ENCODE assay signal across 8 mouse cellular contexts in the genomic region with DNA sequence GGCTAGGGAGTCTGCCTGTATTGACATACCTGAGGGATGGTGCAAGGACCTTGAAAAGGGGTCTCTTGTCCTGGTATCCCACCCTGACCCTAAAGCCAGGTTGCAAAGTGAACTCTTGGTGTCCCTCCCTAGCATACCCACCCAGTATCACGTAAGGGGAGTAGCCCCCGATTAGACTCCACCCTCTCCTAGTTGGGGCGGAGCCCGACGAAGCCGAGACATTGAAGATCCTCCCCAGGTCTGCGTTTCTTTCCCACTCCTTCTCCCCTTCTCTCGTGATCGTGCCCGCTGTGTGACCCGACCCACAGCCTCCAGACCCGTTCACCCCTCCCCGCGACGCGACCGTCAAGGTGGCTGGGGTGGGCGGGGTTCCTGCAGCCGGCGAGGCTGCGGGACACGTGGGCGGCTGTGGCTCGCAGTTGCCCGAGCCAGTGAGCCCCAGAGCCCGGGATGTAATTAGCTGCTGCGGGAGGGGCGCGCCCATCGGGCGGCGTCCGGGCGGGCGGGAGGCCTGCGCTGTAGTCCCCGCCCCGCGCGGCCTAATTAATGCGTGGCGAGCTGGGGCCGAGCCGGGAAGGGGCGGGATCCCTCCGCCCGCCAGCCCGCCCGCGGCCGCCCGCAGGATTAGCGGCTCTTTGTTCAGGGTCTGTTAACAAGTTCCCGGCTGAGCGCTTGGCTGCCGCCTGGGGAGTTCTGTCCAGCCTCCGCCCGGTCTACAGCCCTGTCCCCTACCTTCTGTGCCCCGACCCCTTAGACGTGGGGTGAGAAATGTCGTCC. TPM values are rescaled to one million over a fixed set of nuclear protein-coding genes. Genes with fewer than 3 reads are reported as not detected.
DNase-seq lines count a peak whose midpoint lies in the region; ATAC-seq and TF ChIP-seq lines count a peak whose summit lies in the region.

No protein-coding gene starts in this region.

- no peaks in the 10 kb centered on the region for H3K9me3 ChIP-seq in CH12.LX (replicated peaks; ENCODE audit: low read length)
- no peaks in the 10 kb centered on the region for H3K9me3 ChIP-seq in embryonic facial prominence, embryonic 11.5 days (replicated peaks; ENCODE audit: control insufficient read depth, low read length)
- H3K9me3 ChIP-seq in limb, embryonic 12.5 days = no peaks in the 10 kb centered on the region
- H3K9me3 ChIP-seq in midbrain, embryonic 10.5 days (replicated peaks) = no peaks in the 10 kb centered on the region

- TF ChIP-seq EP300 in CH12.LX (IDR thresholded peaks at IDR 0.05; ENCODE audit: low read length) = no peak

- no peaks in the 10 kb centered on the region for H3K36me3 ChIP-seq in CH12.LX (replicated peaks in 1 of 2; ENCODE audit: control insufficient read depth in 1 of 2, insufficient read depth in 1 of 2, low read length in 1 of 2)
- H3K36me3 ChIP-seq in embryonic facial prominence, embryonic 11.5 days (replicated peaks; ENCODE audit: control insufficient read depth, insufficient read depth, low read depth, low read length) = no peaks in the 10 kb centered on the region
- H3K36me3 ChIP-seq in limb, embryonic 12.5 days = no peaks in the 10 kb centered on the region
- H3K36me3 ChIP-seq in midbrain, embryonic 10.5 days = no peaks in the 10 kb centered on the region

- no peak for TF ChIP-seq CTCF in CH12.LX (conservative IDR thresholded peaks at IDR 0.05 in 1 of 2, IDR thresholded peaks at IDR 0.05 in 1 of 2; ENCODE audit: low read depth in 2 of 2, low read length in 2 of 2)

- no peak overlapping the region for H3K27ac ChIP-seq in CH12.LX (ENCODE audit: insufficient read depth, low read depth)
- H3K27ac ChIP-seq in embryonic facial prominence, embryonic 11.5 days (replicated peaks; ENCODE audit: low read depth, low read length) = no peak overlapping the region
- H3K27ac ChIP-seq in limb, embryonic 12.5 days = no peak overlapping the region
- H3K27ac ChIP-seq in midbrain, embryonic 10.5 days (replicated peaks) = peak overlapping the region; percentile 84

- dilution Hi-C loops in CH12.LX (cut with MboI; ENCODE audit: extremely low pct_ligation_motif_present, extremely low pct_unique_long_range_greater_than_20kb, low sequenced_read_pairs) = no loop called here

- H3K4me1 ChIP-seq in CH12.LX (ENCODE audit: control insufficient read depth in 1 of 2, insufficient read depth in 2 of 2) = no peaks in the 10 kb centered on the region
- H3K4me1 ChIP-seq in embryonic facial prominence, embryonic 11.5 days (ENCODE audit: control insufficient read depth, insufficient read depth, low read length) = no peaks in the 10 kb centered on the region
- peaks cover 16% of the 10 kb centered on the region; the same call in 1 of the 2 replicates for H3K4me1 ChIP-seq in limb, embryonic 12.5 days (replicated peaks)
- peaks cover 75% of the 10 kb centered on the region for H3K4me1 ChIP-seq in midbrain, embryonic 10.5 days

- peaks cover 96% of the 10 kb centered on the region for H3K27me3 ChIP-seq in CH12.LX (replicated peaks)
- peaks cover 23% of the 10 kb centered on the region for H3K27me3 ChIP-seq in embryonic facial prominence, embryonic 11.5 days (ENCODE audit: control insufficient read depth, insufficient read depth, low read length)
- peaks cover 89% of the 10 kb centered on the region for H3K27me3 ChIP-seq in limb, embryonic 12.5 days
- peaks cover 100% of the 10 kb centered on the region for H3K27me3 ChIP-seq in midbrain, embryonic 10.5 days (ENCODE audit: low read depth, poor library complexity, severe bottlenecking)

- WGBS in embryonic facial prominence, embryonic 11.5 days = under 1% methylated on average over 61 of the region's 61 CpGs
- WGBS in limb, embryonic 12.5 days = under 1% methylated on average over 61 of the region's 61 CpGs
- WGBS in midbrain, embryonic 10.5 days = under 1% methylated on average over 61 of the region's 61 CpGs

- intact Hi-C loops in heart, postnatal 14 days (cut with DNase I) = no loop called here

- no peak overlapping the region for H3K9ac ChIP-seq in CH12.LX (ENCODE audit: insufficient read depth, low read depth)
- H3K9ac ChIP-seq in embryonic facial prominence, embryonic 11.5 days (replicated peaks; ENCODE audit: low read length) = peak overlapping the region; percentile 58
- peak overlapping the region; percentile 54 for H3K9ac ChIP-seq in limb, embryonic 12.5 days (replicated peaks)

- peak; percentile 75 for ATAC-seq in embryonic facial prominence, embryonic 11.5 days (replicated peaks; ENCODE audit: insufficient number of reproducible peaks, low FRiP score, low TSS enrichment, low read depth)
- ATAC-seq in limb, embryonic 12.5 days (ENCODE audit: insufficient number of reproducible peaks, insufficient read depth, low FRiP score, low TSS enrichment, low read depth) = 0 out of 2 replicates have a peak, but pooled peaks have one; percentile 32

- H3K4me3 ChIP-seq in CH12.LX (replicated peaks in 1 of 3; ENCODE audit: low read depth in 2 of 3, low read length in 2 of 3, poor library complexity in 1 of 3) = peak overlapping the region in 1 of 3 experiments; percentile 14
- H3K4me3 ChIP-seq in embryonic facial prominence, embryonic 11.5 days (ENCODE audit: low read depth, low read length) = peak overlapping the region; percentile 42
- H3K4me3 ChIP-seq in limb, embryonic 12.5 days (replicated peaks) = peak overlapping the region; percentile 55
- H3K4me3 ChIP-seq in midbrain, embryonic 10.5 days = peak overlapping the region; percentile 60

- no peaks in the 10 kb centered on the region for H3K79me2 ChIP-seq in CH12.LX (replicated peaks; ENCODE audit: control insufficient read depth, extremely low read depth, insufficient read depth, poor library complexity, severe bottlenecking)

- in situ Hi-C loops in CH12.LX (cut with MboI; ENCODE audit: low pct_ligation_motif_present, low pct_unique_long_range_greater_than_20kb, low sequenced_read_pairs) = loop anchor here (5.0 kb wide), 1 partner anchor 149 kb away; no protein-coding TSS in a partner anchor

- peak; percentile 7 for DNase-seq in A20 (ENCODE audit: low read depth, low spot score)
- DNase-seq in CH12.LX (ENCODE audit: extremely low read depth) = no peak
- peak; percentile 80 for DNase-seq in embryonic facial prominence, embryonic 11.5 days (ENCODE audit: low spot score)
- DNase-seq in heart, postnatal 14 days = peak; percentile 28 to 34
- peak; percentile 87 for DNase-seq in midbrain, embryonic 10.5 days (ENCODE audit: low spot score)
- peak; percentile 31 for DNase-seq in urinary bladder, postnatal 14 days (ENCODE audit: low spot score)
- DNase-seq in left cerebral cortex, adult 11 months (ENCODE audit: low spot score) = no peak

- peak overlapping the region; percentile 39 for H3K4me2 ChIP-seq in CH12.LX (ENCODE audit: insufficient read depth, low read depth, poor library complexity, severe bottlenecking)
- H3K4me2 ChIP-seq in embryonic facial prominence, embryonic 11.5 days (ENCODE audit: low read depth, low read length) = peak overlapping the region; percentile 83
- peak overlapping the region; percentile 93 for H3K4me2 ChIP-seq in limb, embryonic 12.5 days

- TF ChIP-seq RAD21 in CH12.LX (IDR thresholded peaks at IDR 0.05; ENCODE audit: low read depth, low read length) = no peak

- TF ChIP-seq POLR2A in CH12.LX (IDR thresholded peaks at IDR 0.05; ENCODE audit: low read depth, low read length) = no peak

TF ChIP-seq in CH12.LX, 34 proteins besides CTCF, POLR2A, EP300 and RAD21:
- TF ChIP-seq JUN (IDR thresholded peaks at IDR 0.05; ENCODE audit: insufficient read depth, low read depth, low read length) (no peak), MXI1 (IDR thresholded peaks at IDR 0.05; ENCODE audit: low read depth, low read length) (peak; percentile 59; the same call in 1 of the 2 replicates)

RNA-seq across cellular contexts. Expression of a gene that starts 6.7 kb away (rescaled TPM):
- total RNA-seq in CH12.LX (2012; rRNA removed) (0.17 TPM in 1 of 2 replicates, not detected in the other), CH12.LX (2014; rRNA removed) (not detected in 2 replicates)
- not detected in 2 replicates for polyA plus RNA-seq in CH12.LX (2012; ENCODE audit: insufficient read length, low read depth)
- polyA plus RNA-seq in embryonic facial prominence, embryonic 11.5 days (2014; fragmentation: Nextera tagmentation; extraction: Ambion mirVana) = 1.0 and 1.5 TPM in 2 replicates
- under 1 TPM; 0.60 to 0.63 TPM for total RNA-seq in heart, postnatal 14 days (2021)
- polyA plus RNA-seq in limb, embryonic 12.5 days (2016; fragmentation: Nextera tagmentation; extraction: Ambion mirVana) = 0.30 and 0.78 TPM in 2 replicates
- 2.8 TPM in 2 replicates for polyA plus RNA-seq in midbrain, embryonic 10.5 days (2016; fragmentation: Nextera tagmentation; extraction: Ambion mirVana)

Comparison
In these comparisons a context has a peak if more than half of its experiments do, and no peak if none do; other contexts are left out.
1. DNase-seq: peak in A20 (single experiment), embryonic facial prominence, embryonic 11.5 days (single experiment), heart, postnatal 14 days (2 of 2), midbrain, embryonic 10.5 days (single experiment) and urinary bladder, postnatal 14 days (single experiment); none in CH12.LX (single experiment) and left cerebral cortex, adult 11 months (single experiment).
2. H3K4me2 ChIP-seq: peak in every context shown above with its lines; median percentile 93 in limb, embryonic 12.5 days; 83 in embryonic facial prominence, embryonic 11.5 days; 39 in CH12.LX.